Mouse (Mus musculus) kidney, adult 2 months (tissue): Measurements from ENCODE around the gene Megf11. TPM values are rescaled to one million over a fixed set of nuclear protein-coding genes. Genes with fewer than 3 reads are reported as not detected.

ENCODE experiments used
- DNase-seq: peaks from one replicate; pipeline ENCODE4 v3.0.0; 2021
- H3K27ac ChIP-seq: fragments of 200-500 bp; 2 replicates; pipeline ENCODE4 v1.5.1; 2012; ENCODE audit warnings: low read depth, low read length, control low read depth, inconsistent platforms; ENCODE audit not compliant: insufficient read depth
- H3K27me3 ChIP-seq: fragments of 200-500 bp; replicated peaks from 2 replicates; pipeline ENCODE4 v1.6.1; 2012; ENCODE audit warnings: mild to moderate bottlenecking, moderate library complexity, low read length, inconsistent platforms; ENCODE audit not compliant: control insufficient read depth, insufficient read depth
- H3K36me3 ChIP-seq: fragments of 200-500 bp; 2 replicates; pipeline ENCODE4 v1.6.1; 2012; ENCODE audit warnings: mild to moderate bottlenecking, moderate library complexity, low read length, inconsistent platforms; ENCODE audit not compliant: control insufficient read depth, insufficient read depth
- H3K4me1 ChIP-seq: fragments of 200-500 bp; 2 replicates; pipeline ENCODE4 v1.6.1; 2011; ENCODE audit warnings: low read length; ENCODE audit not compliant: control insufficient read depth, insufficient read depth
- H3K4me3 ChIP-seq: fragments of 200-500 bp; 2 replicates; pipeline ENCODE4 v1.5.1; 2011; ENCODE audit warnings: mild to moderate bottlenecking, low read depth, low read length, control low read depth; ENCODE audit not compliant: insufficient read depth
- CTCF ChIP-seq: fragments of 200-500 bp; conservative IDR thresholded peaks from 2 replicates; pipeline ENCODE4 v1.5.1; 2011; ENCODE audit warnings: low read depth, mild to moderate bottlenecking, control low read depth, low read length, moderate library complexity, mixed read lengths; ENCODE audit not compliant: insufficient read depth, insufficient read length
- POLR2A ChIP-seq: fragments of 200-500 bp; IDR thresholded peaks from one replicate; pipeline ENCODE4 v1.6.1; 2011; ENCODE audit warnings: low read depth, low read length, control low read depth
- WGBS: fragments of 180-500 bp; shearing (Covaris S2); methylation state at CpG from one replicate; pipeline ENCODE4 v1.1.7; 2018; 5-methylcytosine and 5-hydroxymethylcytosine counted together
- polyA plus RNA-seq: library from polyadenylated mRNA; depleted of rRNA; stranded (reverse); fragments of >200 nt; gene quantifications from 2 replicates; pipeline ENCODE4 v1.2.3, GENCODE M21; 2012

The Megf11 gene
- polyA plus RNA-seq, 1 experiment, result 0.16 TPM

- TF ChIP-seq CTCF (no peak), POLR2A (no peak)
- no peaks in the 10 kb centered on the region for H3K36me3 ChIP-seq
- H3K27me3 ChIP-seq, result no peaks in the 10 kb centered on the region
- H3K4me3 ChIP-seq, result no peak overlapping the region
- WGBS, result 92% methylated on average over 6 of the region's 6 CpGs
- H3K4me1 ChIP-seq, result no peaks in the 10 kb centered on the region
- no peak for DNase-seq
- H3K27ac ChIP-seq, result no peak overlapping the region
These were observed 162.9 kb downstream of the Megf11 start for GRCm38 (mm10) chr9:64548332-64548731.

GRCm38 (mm10) chr9:64551307-64551706 lies 165.9 kb downstream of the Megf11 start:
- whole genome bisulfite sequencing, result 84% methylated on average over 1 of the region's 1 CpGs
- H3K4me3 ChIP-seq, result no peak overlapping the region
- TF ChIP-seq POLR2A (no peak), CTCF (no peak)
- no peak for DNase-seq
- no peaks in the 10 kb centered on the region for H3K4me1 ChIP-seq
- no peaks in the 10 kb centered on the region for H3K27me3 ChIP-seq
- no peaks in the 10 kb centered on the region for H3K36me3 ChIP-seq
- H3K27ac ChIP-seq, result no peak overlapping the region

- no peaks in the 10 kb centered on the region for H3K27me3 ChIP-seq
- 56% methylated on average over 4 of the region's 4 CpGs for WGBS
- H3K27ac ChIP-seq, result no peak overlapping the region
- no peaks in the 10 kb centered on the region for H3K36me3 ChIP-seq
- TF ChIP-seq CTCF (no peak), POLR2A (no peak)
- no peak overlapping the region for H3K4me3 ChIP-seq
- no peak for DNase-seq
- no peaks in the 10 kb centered on the region for H3K4me1 ChIP-seq
These were observed 166.6 kb downstream of the Megf11 start for GRCm38 (mm10) chr9:64552046-64552445.

GRCm38 (mm10) chr9:64553441-64553840 lies 168.0 kb downstream of the Megf11 start:
- WGBS, result 89% methylated on average over 4 of the region's 4 CpGs
- Histone ChIP-seq H3K4me3 (no peak overlapping the region), H3K27ac (no peak overlapping the region), H3K27me3 (no peaks in the 10 kb centered on the region), H3K4me1 (no peaks in the 10 kb centered on the region), H3K36me3 (no peaks in the 10 kb centered on the region)
- DNase-seq, result no peak
- TF ChIP-seq CTCF, result no peak
- TF ChIP-seq POLR2A, result no peak

DNA sequence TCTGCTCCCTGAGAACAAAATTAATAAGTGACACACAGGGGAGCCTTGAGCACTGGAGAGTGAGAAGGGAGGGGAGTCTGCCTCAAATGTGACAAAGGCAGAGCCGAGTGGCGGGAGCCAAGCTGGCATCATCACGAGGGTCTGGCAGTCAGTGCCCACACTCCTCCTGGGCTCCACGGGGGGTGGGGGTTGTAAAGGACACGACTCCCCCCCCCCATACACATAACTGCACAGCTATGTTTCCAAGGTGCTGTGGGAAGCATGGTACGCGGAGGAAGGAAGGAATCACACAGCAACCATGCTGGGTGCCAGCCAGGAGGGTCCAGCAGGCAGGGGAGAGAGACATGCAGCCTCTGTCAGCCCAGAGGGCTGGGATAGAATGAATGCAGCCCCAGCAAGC lies 170.2 kb downstream of the Megf11 start:
- no peaks in the 10 kb centered on the region for H3K36me3 ChIP-seq
- H3K4me3 ChIP-seq, result no peak overlapping the region
- 62% methylated on average over 7 of the region's 7 CpGs for WGBS
- TF ChIP-seq POLR2A (no peak), CTCF (no peak)
- no peaks in the 10 kb centered on the region for H3K27me3 ChIP-seq
- no peak for DNase-seq
- H3K27ac ChIP-seq, result no peak overlapping the region
- no peaks in the 10 kb centered on the region for H3K4me1 ChIP-seq

GRCm38 (mm10) chr9:64557110-64557745 lies 171.8 kb downstream of the Megf11 start:
- 76% methylated on average over 11 of the region's 11 CpGs for WGBS
- H3K36me3 ChIP-seq, result no peaks in the 10 kb centered on the region
- no peak for DNase-seq
- H3K4me1 ChIP-seq, result no peaks in the 10 kb centered on the region
- no peak for TF ChIP-seq CTCF
- TF ChIP-seq POLR2A, result no peak
- H3K4me3 ChIP-seq, result no peak overlapping the region
- H3K27ac ChIP-seq, result no peak overlapping the region
- no peaks in the 10 kb centered on the region for H3K27me3 ChIP-seq

- H3K4me1 ChIP-seq, result no peaks in the 10 kb centered on the region
- TF ChIP-seq CTCF (no peak), POLR2A (no peak)
- no peak overlapping the region for H3K4me3 ChIP-seq
- 96% methylated on average over 7 of the region's 7 CpGs for WGBS
- DNase-seq, result no peak
- H3K27ac ChIP-seq, result no peak overlapping the region
- H3K27me3 ChIP-seq, result no peaks in the 10 kb centered on the region
- H3K36me3 ChIP-seq, result no peaks in the 10 kb centered on the region
These were observed 172.6 kb downstream of the Megf11 start for GRCm38 (mm10) chr9:64557846-64558530.
